Mouse (Mus musculus): ENCODE results near the gene Ntn4. TPM values are rescaled to one million over a fixed set of nuclear protein-coding genes. Genes with fewer than 3 reads are reported as not detected.

Ntn4 gene
- total and polyA plus RNA-seq, 2 experiments from 2014 or later, result 0.64 to 5.2 TPM

- peak overlapping the region; percentile 51 for H3K4me2 ChIP-seq (ENCODE audit: low read depth, low read length, poor library complexity, severe bottlenecking)
- peak overlapping the region; percentile 23 for H3K4me3 ChIP-seq (ENCODE audit: low read depth, low read length)
- no peaks in the 10 kb centered on the region for H3K9me3 ChIP-seq (ENCODE audit: low read length)
- no peak overlapping the region for H3K9ac ChIP-seq (replicated peaks; ENCODE audit: low read length, poor library complexity, severe bottlenecking)
- DNase-seq (ENCODE audit: low spot score) (no peak), ATAC-seq (ENCODE audit: low FRiP score) (no peak)
- no peak for TF ChIP-seq CTCF (IDR thresholded peaks at IDR 0.05)
- no peaks in the 10 kb centered on the region for H3K36me3 ChIP-seq (ENCODE audit: insufficient read depth, low read length)
- H3K27me3 ChIP-seq (ENCODE audit: insufficient read depth, low read length), result no peaks in the 10 kb centered on the region
- H3K4me1 ChIP-seq (ENCODE audit: insufficient read depth, low read length), result no peaks in the 10 kb centered on the region
- no peak overlapping the region for H3K27ac ChIP-seq (ENCODE audit: low read depth, low read length)
- WGBS, result 40% methylated on average over 21 of the region's 21 CpGs
These were observed 60.3 kb downstream of the Ntn4 start for GRCm38 (mm10) chr10:93700589-93701363.

GRCm38 (mm10) chr10:93703946-93704345, 63.5 kb downstream of the Ntn4 start:
- H3K27ac ChIP-seq (ENCODE audit: low read depth, low read length), result no peak overlapping the region
- WGBS, result 85% methylated on average over 4 of the region's 4 CpGs
- H3K27me3 ChIP-seq (ENCODE audit: insufficient read depth, low read length), result no peaks in the 10 kb centered on the region
- H3K4me3 ChIP-seq (ENCODE audit: low read depth, low read length), result no peak overlapping the region
- no peaks in the 10 kb centered on the region for H3K36me3 ChIP-seq (ENCODE audit: insufficient read depth, low read length)
- no peak for DNase-seq (ENCODE audit: low spot score)
- H3K4me1 ChIP-seq (ENCODE audit: insufficient read depth, low read length), result no peaks in the 10 kb centered on the region
- no peak overlapping the region for H3K9ac ChIP-seq (replicated peaks; ENCODE audit: low read length, poor library complexity, severe bottlenecking)
- TF ChIP-seq CTCF (IDR thresholded peaks at IDR 0.05), result no peak
- H3K4me2 ChIP-seq (ENCODE audit: low read depth, low read length, poor library complexity, severe bottlenecking), result no peak overlapping the region
- no peaks in the 10 kb centered on the region for H3K9me3 ChIP-seq (ENCODE audit: low read length)
- no peak for ATAC-seq (ENCODE audit: low FRiP score)

GRCm38 (mm10) chr10:93707149-93708075, 66.9 kb downstream of the Ntn4 start:
- no peak overlapping the region for H3K4me3 ChIP-seq (ENCODE audit: low read depth, low read length)
- no peak for TF ChIP-seq CTCF (IDR thresholded peaks at IDR 0.05)
- no peaks in the 10 kb centered on the region for H3K4me1 ChIP-seq (ENCODE audit: insufficient read depth, low read length)
- H3K4me2 ChIP-seq (ENCODE audit: low read depth, low read length, poor library complexity, severe bottlenecking), result no peak overlapping the region
- H3K9me3 ChIP-seq (ENCODE audit: low read length), result no peaks in the 10 kb centered on the region
- H3K27me3 ChIP-seq (ENCODE audit: insufficient read depth, low read length), result no peaks in the 10 kb centered on the region
- no peak overlapping the region for H3K9ac ChIP-seq (replicated peaks; ENCODE audit: low read length, poor library complexity, severe bottlenecking)
- ATAC-seq (ENCODE audit: low FRiP score) (no peak), DNase-seq (ENCODE audit: low spot score) (no peak)
- peaks cover 5% of the 10 kb centered on the region for H3K36me3 ChIP-seq (ENCODE audit: insufficient read depth, low read length)
- H3K27ac ChIP-seq (ENCODE audit: low read depth, low read length), result no peak overlapping the region
- 58% methylated on average over 21 of the region's 21 CpGs for WGBS

- no peak for DNase-seq (ENCODE audit: low spot score)
- no peak overlapping the region for H3K9ac ChIP-seq (replicated peaks; ENCODE audit: low read length, poor library complexity, severe bottlenecking)
- H3K4me2 ChIP-seq (ENCODE audit: low read depth, low read length, poor library complexity, severe bottlenecking), result no peak overlapping the region
- H3K27me3 ChIP-seq (ENCODE audit: insufficient read depth, low read length), result no peaks in the 10 kb centered on the region
- no peaks in the 10 kb centered on the region for H3K9me3 ChIP-seq (ENCODE audit: low read length)
- no peak for TF ChIP-seq CTCF (IDR thresholded peaks at IDR 0.05)
- ATAC-seq (ENCODE audit: low FRiP score), result no peak
- H3K27ac ChIP-seq (ENCODE audit: low read depth, low read length), result no peak overlapping the region
- H3K4me3 ChIP-seq (ENCODE audit: low read depth, low read length), result no peak overlapping the region
- 84% methylated on average over 6 of the region's 6 CpGs for WGBS
- peaks cover 8% of the 10 kb centered on the region for H3K36me3 ChIP-seq (ENCODE audit: insufficient read depth, low read length)
- no peaks in the 10 kb centered on the region for H3K4me1 ChIP-seq (ENCODE audit: insufficient read depth, low read length)
These were observed 67.6 kb downstream of the Ntn4 start for GRCm38 (mm10) chr10:93708076-93708473.

- Histone ChIP-seq H3K27me3 (ENCODE audit: insufficient read depth, low read length) (no peaks in the 10 kb centered on the region), H3K36me3 (ENCODE audit: insufficient read depth, low read length) (peaks cover 8% of the 10 kb centered on the region), H3K9me3 (ENCODE audit: low read length) (no peaks in the 10 kb centered on the region), H3K4me1 (ENCODE audit: insufficient read depth, low read length) (no peaks in the 10 kb centered on the region), H3K9ac (replicated peaks; ENCODE audit: low read length, poor library complexity, severe bottlenecking) (no peak overlapping the region), H3K4me2 (ENCODE audit: low read depth, low read length, poor library complexity, severe bottlenecking) (no peak overlapping the region), H3K27ac (ENCODE audit: low read depth, low read length) (no peak overlapping the region), H3K4me3 (ENCODE audit: low read depth, low read length) (no peak overlapping the region)
- DNase-seq (ENCODE audit: low spot score) (no peak), ATAC-seq (ENCODE audit: low FRiP score) (no peak)
- TF ChIP-seq CTCF (IDR thresholded peaks at IDR 0.05), result no peak
- 94% methylated on average over 5 of the region's 5 CpGs for WGBS
These were observed 68.0 kb downstream of the Ntn4 start for GRCm38 (mm10) chr10:93708515-93708914.

GRCm38 (mm10) chr10:93709536-93709935, 69.1 kb downstream of the Ntn4 start:
- Histone ChIP-seq H3K4me2 (ENCODE audit: low read depth, low read length, poor library complexity, severe bottlenecking) (no peak overlapping the region), H3K9me3 (ENCODE audit: low read length) (no peaks in the 10 kb centered on the region), H3K36me3 (ENCODE audit: insufficient read depth, low read length) (peaks cover 8% of the 10 kb centered on the region), H3K27me3 (ENCODE audit: insufficient read depth, low read length) (no peaks in the 10 kb centered on the region), H3K4me1 (ENCODE audit: insufficient read depth, low read length) (no peaks in the 10 kb centered on the region), H3K27ac (ENCODE audit: low read depth, low read length) (no peak overlapping the region), H3K9ac (replicated peaks; ENCODE audit: low read length, poor library complexity, severe bottlenecking) (no peak overlapping the region), H3K4me3 (ENCODE audit: low read depth, low read length) (no peak overlapping the region)
- no peak for TF ChIP-seq CTCF (IDR thresholded peaks at IDR 0.05)
- 92% methylated on average over 8 of the region's 8 CpGs for WGBS
- DNase-seq (ENCODE audit: low spot score) (no peak), ATAC-seq (ENCODE audit: low FRiP score) (no peak)

Data from midbrain, postnatal 0 days (tissue).